Mouse (Mus musculus) urinary bladder, postnatal 10 days (tissue): ENCODE results near the gene Chid1.
A peak's percentile ranks its signal among the peaks of the same experiment; 100 is the strongest.

Experiments
- DNase-seq: peaks from one replicate; pipeline ENCODE4 v3.0.0; 2022; ENCODE audit warnings: low spot score

Chid1 gene

DNA sequence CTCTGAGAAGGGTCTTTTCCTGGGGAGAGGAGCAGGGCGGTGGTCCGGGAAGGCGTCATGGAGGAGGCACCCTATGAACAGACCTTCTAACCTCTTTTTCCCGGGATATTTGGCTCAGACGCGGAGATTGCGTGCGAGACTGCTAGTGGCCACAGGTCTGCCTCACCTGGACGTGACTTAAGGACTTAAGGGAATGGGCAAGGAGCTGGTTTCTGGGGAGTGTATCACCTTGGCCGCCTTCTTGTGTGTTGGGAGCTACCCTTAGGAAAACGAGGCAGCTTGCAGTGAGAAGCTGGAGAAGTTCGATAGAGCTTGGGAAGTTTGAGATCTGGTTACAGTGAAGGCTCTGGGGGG, 63.9 kb downstream of the Chid1 start:
- no peak for DNase-seq

- no peak for DNase-seq
Measured at GRCm38 (mm10) chr7:141475011-141475804, 64.4 kb downstream of the Chid1 start, which contains the start of the genes Polr2l and Tspan4. TSS of gene Polr2l (minus strand) at chr7:141475132. TSS of gene Tspan4 (plus strand) at chr7:141475240.

DNA sequence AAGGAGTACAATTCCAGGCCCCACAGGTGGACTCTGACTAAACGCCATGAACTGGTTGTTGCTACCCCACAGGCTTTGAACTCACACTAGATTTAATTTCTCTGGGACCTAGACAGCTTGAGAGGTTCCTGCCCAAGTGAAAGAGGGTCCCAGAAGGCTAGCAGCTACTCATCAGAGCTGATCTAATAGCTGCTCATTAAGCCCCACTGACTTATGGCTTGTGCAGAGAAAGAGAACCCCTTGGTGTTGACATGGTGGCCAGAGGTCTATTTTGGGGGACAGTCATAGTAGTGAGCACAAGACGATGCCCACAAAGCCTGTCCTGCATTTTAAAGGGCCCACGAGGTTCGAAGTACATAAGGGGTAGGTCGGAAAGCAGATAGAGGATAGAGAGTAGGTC, 65.5 kb downstream of the Chid1 start:
- DNase-seq, result no peak

DNA sequence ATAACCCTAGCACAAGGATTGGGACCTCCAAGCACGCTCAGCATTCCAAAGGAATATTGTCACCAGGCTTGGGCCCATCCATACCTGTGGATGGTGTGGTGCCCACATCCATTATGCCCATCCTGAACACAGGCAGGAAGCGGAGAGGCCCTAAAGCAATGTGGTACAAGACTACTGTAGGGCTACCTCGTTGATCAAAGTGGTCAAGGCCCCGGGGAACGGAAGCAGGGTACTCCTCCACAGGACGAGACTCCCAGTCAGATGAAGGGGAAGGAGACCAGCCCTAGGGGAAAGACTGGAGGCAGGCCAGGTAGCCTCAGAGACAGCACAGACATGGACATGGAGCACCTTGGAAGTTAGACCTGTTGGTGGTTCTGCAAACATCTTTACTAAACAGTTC, 66.9 kb downstream of the Chid1 start:
- no peak for DNase-seq

GRCm38 (mm10) chr7:141472226-141472625, 67.4 kb downstream of the Chid1 start:
- no peak for DNase-seq

- no peak for DNase-seq
Measured at GRCm38 (mm10) chr7:141471236-141471635, 68.4 kb downstream of the Chid1 start.

GRCm38 (mm10) chr7:141470637-141470944, 69.1 kb downstream of the Chid1 start:
- no peak for DNase-seq

- DNase-seq, result no peak
Measured at GRCm38 (mm10) chr7:141469901-141470636, 69.6 kb downstream of the Chid1 start.

GRCm38 (mm10) chr7:141469352-141469751, 70.3 kb downstream of the Chid1 start:
- no peak for DNase-seq

- no peak for DNase-seq
Measured at GRCm38 (mm10) chr7:141468522-141469211, 71.0 kb downstream of the Chid1 start.

GRCm38 (mm10) chr7:141468164-141468521, 71.5 kb downstream of the Chid1 start:
- DNase-seq, result no peak

DNA sequence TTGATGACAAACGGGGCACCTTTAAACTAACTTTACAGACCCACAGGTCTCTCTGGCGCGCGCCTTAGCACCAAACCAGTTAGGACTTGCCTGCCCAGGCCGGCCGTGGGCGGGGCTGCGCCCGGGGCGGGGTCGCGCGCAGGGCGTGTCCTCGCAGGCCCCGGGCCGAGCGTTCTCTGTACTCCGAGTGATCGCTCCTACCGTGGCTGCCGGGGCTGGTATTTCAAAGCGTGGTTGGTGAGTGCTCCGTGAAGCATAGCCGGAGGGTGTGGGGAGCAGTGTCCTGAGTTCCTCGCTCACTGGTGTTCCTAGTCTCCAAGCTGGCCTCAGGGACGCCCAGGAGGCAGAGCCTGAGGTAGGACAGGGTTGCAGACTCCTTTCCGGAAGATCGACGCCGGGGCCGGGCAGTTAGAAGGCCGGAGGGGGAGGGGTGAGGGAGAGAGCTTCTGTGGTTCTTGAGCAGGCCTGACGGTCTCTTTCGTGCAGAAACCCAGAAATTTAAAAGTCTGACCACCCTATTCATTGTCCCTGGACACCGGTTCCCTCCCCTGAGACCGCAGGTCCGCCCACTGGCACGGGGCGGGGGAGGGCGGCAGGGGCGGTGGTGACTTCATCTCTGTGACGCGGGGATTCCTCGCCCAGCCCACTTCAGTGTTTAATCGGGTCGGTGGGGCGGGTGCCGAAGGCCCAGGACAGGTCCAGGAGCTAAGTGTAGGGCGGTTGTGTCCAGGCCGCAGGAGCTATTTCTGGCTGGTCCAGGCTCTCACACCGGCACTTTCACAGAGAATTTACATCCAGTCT, 72.2 kb downstream of the Chid1 start, which contains the start of gene Cd151:
Cd151 (plus strand) TSS at position 163 of the 801 bp plus-strand sequence.
- peak; percentile 63 for DNase-seq

DNA sequence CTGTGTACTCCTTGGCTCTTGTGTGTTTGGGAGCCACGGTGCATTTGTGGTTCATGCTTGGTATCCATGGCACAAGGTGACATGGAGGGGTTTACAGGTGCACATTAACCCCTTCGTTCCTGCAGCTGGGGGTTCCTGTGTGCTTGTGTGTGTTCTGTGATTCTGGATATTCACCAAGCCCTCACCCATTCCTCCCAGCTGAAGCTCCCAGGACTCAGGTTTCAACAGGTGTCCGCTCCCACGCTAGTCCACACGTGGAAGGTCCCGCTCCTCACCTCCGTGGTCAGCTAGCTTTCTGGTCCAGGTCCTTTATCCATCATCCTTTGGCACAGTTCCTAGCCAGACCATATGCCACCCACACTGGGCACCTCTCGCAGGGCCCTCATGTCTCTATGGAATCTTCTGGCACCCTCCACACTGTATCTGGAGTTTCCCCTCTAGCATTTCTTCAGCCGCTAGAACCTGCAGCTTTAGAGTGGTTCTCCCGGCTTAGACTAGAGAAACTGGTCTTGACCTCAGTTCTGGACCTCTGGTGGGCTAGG, 73.0 kb downstream of the Chid1 start:
- no peak for DNase-seq

DNA sequence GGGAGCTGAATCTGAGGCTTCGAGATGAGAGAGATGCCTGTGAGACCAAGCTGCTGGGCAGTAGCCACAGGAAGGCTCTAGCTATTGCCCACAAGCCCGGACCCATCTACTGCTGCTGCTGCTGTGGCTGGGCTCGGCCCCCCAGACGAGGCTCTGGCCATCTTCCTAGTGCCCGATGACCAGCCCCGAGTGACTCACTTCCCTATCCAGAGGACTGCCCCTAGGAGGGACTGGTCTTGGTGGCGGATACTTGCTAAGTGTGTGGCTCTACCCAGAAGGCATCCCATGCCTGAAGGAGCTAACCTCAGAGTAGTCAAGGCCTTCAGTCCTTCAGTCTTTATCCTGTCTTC, 73.6 kb downstream of the Chid1 start:
- no peak for DNase-seq

GRCm38 (mm10) chr7:141465388-141466044, 74.1 kb downstream of the Chid1 start:
- no peak for DNase-seq

DNA sequence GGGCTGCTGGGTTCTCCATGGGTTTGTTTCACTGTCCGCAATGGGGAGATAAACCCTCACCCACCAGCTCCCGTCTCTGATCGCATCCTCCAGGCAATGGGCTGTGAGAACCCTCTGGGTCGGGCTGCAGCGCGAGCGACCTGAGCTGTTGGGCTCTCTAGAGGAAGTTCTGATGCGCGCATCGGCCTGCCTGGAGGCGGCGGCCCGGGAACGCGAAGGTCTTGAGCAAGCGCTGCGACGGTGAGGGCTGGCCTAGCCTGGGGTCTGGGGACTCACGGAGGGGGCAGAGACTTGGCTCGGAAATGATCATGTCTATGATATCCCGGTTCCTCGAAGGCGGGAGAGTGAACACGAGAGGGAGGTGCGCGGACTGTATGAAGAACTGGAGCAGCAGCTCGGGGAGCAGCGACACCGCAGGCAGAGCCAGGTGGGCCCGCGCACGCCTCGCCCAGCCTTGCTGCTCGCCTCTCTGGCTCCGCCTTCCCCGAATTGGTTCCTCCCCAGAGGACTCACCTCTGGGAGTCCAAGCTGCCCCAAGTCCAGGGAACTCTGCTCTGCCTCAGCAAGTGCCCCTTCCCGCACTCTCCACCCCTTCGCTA, 75.0 kb downstream of the Chid1 start:
- DNase-seq, result no peak

- no peak for DNase-seq
Measured at GRCm38 (mm10) chr7:141463824-141464602, 75.6 kb downstream of the Chid1 start.

GRCm38 (mm10) chr7:141462333-141462821, 77.3 kb downstream of the Chid1 start:
- no peak for DNase-seq

GRCm38 (mm10) chr7:141461521-141462332, 77.9 kb downstream of the Chid1 start:
- no peak for DNase-seq
